Mouse (Mus musculus) natural killer cell, adult 2 months (primary cell): ENCODE results near the gene Rps23.

Experiments used
- DNase-seq, 2 experiments: peaks; one replicate each; pipeline ENCODE4 v3.0.0; 2022; ENCODE audit warnings: low spot score in 2 of 2

Gene Rps23

GRCm38 (mm10) chr13:90933256-90933655 lies 10.5 kb downstream of the Rps23 start:
- no peak for DNase-seq

DNA sequence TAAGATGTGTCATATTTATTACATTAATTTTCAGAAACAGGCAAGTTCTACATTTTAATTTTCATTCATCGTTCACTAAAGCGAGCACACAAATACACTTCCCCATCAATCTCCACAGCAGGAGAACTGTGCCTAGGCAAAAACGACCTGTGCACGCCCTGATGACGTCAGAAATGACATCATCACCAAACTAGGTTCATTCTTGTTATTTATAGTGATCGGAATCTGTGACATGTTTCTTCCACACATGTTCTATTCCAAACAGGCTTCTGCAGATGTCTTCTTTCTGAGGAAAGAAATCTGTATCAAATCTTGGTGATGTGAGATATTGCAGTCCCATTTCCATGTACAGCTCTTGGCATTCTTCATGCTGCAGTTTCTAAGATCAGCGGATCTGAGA lies 13.1 kb downstream of the Rps23 start:
- no peak for DNase-seq

GRCm38 (mm10) chr13:90939192-90939591 lies 16.4 kb downstream of the Rps23 start:
- DNase-seq, result no peak

DNA sequence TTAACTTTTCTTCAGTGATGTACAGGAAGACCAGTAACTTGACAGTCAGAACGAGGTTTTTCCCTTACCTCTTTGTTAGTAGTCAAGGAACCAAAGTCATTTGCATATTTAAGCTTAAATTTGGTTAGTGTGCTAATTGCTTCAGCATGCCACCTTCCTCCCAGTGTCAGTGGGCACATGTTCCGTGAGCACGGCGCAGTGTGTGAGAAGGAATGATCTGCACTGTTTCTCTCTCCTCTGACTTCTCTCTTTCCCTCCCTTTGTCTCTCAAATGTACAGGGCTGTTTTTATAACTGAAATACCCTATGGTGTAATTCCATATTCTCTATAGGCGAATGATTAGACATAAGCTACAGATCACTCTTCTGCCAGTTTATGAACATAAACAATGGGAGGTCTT lies 16.8 kb downstream of the Rps23 start:
- DNase-seq, result no peak

- DNase-seq, result no peak
Measured at GRCm38 (mm10) chr13:90958894-90959293, 36.1 kb downstream of the Rps23 start.

- DNase-seq, result no peak
Measured at GRCm38 (mm10) chr13:90960591-90960990, 37.8 kb downstream of the Rps23 start.

DNA sequence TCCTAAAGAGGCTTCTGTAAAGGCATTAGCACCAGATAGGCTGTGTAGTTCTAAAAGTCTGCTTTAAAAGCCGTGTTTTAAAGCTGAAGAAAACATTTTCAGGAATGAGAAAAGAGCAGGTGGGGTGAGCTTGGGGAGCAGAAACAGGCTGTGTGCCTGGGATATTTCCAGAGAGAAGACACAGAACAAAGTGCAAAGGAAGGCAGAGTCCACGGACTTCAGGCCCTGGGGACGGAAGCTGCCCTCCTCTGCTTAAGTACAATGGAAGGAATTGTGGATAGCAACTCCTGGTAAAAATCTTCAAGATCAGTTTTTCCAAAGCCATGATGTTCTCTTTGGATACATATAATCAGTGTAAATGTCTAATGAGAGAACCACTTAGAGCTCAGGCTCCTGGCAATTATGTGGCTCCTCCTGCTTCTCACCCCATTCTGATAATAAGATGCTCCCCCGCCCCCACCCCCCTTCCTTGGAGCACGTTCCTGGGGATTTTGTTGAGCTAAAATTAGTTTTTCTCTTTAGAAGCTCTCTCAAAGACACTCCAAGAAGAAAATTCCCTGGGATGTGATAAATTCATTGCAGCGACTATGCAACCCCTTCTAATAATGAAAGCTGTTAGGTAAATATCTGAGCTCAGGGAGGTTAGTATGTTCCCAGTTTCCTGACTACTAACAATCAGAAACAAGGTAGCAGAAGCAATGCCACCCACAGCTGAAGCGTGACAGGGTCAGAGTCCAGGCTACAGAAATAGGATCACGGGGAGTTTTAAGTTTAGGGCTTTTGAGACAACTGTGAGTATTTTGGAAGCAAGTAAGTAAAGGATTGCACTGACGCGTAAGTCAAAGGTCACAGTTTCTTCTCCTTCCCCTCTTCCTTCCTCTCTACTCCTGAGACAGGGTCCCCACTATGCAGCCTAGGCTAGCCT lies 40.3 kb downstream of the Rps23 start:
- no peak for DNase-seq

DNA sequence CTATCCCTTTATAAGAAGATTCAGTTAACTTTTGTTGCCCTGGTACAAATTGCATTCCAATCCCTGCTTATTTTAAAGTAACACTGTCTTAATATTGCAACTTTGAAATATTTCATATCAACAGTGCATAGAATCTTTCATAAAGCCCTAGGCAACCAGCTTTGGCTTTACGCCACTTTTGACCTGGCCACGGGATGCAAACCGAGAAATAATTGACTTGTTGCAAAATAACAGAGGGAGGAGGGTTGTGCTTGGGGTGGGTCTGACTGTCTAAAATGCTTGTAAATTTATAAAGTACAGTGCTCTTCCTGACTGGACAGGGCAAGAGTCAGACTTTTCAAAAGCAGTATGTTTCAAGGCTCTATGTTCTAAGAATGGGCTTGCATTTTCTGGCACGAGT lies 41.8 kb downstream of the Rps23 start:
- DNase-seq, result no peak

DNA sequence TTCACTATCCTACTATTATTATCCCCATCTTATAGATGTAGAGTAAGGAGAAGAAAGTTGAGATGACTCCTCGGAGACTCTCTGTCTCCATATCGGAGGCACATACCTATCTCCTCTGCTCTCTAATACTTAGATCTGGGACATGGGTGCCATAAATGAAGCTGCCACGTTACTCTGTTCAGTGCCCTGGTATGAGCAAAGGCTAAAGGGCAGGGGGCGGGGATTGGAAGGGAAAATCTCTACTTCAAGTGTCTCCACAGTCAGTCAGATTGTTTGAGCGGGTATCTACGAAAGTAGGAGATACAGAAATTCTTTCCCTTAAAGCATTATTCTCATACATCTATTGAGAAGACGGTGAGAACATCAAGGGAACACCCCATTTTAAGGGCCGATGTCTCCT lies 43.2 kb downstream of the Rps23 start:
- DNase-seq, result no peak

DNA sequence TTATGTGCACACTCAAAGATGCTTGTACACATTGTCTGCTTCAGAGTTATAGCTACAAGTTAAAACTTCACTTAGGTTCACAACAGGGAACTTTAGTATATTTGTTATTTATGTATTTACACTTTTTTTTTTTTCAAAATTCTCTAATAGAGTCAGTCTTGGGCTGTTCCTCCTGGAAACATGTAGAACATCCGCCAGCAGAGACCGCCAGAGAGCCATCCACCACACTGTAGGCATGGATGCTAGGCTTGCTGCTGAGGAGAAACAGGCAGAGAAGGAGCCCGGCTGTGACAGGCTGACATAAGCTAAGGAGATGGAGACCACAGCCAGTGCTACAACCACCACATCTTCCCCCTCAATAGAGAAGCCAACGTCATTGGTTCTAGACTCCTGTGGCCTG lies 44.7 kb downstream of the Rps23 start:
- DNase-seq, result peak; percentile 26 to 57

DNA sequence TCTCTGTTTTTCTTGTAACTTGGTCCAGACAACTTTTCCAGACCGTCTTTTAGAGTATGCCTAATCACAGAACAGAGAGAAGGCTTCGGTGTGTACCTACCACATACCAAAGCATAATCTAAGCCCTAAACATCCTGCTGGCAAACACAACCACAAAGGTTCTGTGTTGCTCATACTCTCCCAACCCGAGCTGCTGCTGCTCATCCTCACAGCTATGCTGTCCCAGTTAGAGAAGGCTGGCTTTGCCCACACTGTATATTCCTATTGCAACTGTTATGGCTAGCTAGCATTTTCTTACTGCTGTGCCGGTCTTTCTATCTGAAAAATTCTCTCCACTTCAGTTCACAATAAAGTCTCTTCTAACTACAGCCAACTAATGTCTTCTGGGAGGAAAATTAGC lies 46.2 kb downstream of the Rps23 start:
- no peak for DNase-seq

DNA sequence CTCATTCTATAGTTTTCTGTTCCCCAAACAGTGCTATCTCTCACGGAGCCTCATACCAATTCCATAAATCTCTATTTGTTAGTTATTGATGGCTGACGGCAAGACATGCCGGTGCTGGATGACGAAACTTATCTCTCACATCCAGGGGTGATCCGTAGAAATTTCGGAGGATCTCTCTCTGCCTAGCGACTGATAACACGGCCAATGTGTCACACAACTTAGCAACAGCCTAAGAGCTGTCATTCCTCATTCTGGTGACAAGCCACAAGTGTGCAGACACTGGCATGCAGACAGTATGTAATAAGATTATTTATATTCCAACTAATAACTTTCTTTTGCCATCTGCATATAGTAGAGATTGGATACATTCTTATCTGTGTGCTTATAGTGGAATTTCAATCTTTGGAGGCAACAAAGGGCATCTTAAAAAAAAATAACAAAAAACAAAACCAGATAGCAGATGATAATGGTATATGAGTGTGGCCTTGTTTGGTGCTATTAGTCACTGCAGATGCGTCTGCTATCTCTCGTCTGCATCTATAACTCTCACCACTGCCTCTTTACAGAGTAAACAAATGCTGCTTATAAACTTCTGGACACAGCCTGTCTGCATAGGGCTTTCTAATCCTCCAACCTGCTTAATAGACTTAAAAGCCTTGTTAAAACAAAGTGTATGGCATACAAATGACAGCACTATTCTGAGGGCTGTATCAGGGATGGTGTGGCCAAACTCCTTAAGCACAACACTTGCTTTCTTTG lies 47.7 kb downstream of the Rps23 start:
- no peak for DNase-seq

GRCm38 (mm10) chr13:90973409-90973808 lies 50.7 kb downstream of the Rps23 start:
- DNase-seq, result no peak
